Mouse (Mus musculus) kidney, adult 9 months (tissue): ENCODE results near the gene Nxph4.

Experiments
- DNase-seq: peaks from one replicate; pipeline ENCODE4 v3.0.0; 2022

Gene Nxph4

DNA sequence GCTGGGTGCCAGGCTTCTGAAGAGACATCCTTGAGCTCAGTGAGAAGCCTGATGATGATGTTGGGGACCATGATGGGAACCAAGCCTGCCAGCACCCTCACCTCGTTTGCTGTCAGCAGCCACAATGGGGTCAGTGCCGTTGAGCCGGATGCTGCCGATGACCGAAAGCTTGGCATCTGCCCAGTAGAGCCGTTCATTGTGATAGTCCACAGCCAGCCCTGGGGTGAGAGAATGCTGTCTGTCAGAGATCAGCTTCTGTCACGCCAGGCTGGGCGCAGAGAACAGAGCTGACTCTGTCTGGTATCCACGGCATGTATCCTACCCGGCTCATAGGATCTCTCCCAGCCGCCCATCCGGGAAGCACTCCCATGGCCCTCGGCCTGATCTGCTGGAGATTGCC, 7.7 kb upstream of the Nxph4 start:
- DNase-seq: no peak

DNA sequence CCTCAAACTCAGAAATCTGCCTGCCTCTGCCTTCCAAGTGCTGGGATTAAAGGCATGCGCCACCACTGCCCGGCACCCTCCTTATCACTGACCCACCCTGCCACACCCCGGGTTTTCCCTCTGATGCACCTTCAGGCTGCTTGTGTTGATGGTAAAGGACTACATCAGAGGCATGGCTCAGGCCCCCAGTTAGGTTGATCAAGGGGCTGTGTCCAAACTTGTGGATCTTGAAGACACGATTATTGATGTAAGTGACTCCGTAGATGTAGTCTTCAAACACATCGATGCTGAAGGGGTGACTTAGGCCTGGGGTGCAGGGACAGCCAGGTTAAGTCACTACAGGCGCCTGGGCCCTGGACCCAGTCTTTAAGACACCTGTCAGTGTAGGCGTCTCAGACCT, 7.2 kb upstream of the Nxph4 start:
- no peak for DNase-seq

DNA sequence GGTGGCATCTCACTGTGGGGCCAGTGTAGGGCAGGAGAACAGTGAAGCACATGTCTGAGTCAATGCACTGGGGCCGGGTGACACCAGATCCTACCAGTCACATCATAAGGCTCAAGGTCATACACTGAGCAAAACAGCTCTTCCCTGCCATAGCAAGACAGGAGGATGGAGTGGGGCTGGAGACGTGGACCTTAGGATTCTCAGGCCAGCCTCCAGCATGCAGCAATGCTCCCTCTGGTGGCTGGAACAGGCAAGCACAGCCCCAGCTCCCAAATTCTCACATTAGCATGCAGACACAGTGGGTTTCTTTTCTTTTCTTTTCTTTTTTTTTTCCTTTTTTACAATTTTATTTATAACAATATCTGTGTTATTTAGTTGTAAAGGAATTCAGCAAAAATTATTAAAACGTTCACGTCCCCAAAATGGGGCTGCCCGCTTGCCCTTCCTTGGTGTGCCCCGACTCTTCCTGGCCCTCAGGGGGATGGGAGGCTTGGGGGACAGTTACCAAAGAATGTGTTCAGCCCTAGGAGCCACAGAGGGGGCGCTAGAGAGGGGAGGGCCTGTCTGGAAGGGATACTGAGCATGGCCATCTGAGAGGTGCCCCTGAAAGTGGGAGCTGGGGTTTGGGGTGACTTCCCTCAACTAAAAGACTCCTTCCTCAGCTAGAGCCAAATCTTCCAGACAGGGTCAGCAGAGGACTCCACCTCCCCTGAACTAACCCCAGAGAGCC, 3.7 kb upstream of the Nxph4 start:
- DNase-seq: peak; percentile 90

DNA sequence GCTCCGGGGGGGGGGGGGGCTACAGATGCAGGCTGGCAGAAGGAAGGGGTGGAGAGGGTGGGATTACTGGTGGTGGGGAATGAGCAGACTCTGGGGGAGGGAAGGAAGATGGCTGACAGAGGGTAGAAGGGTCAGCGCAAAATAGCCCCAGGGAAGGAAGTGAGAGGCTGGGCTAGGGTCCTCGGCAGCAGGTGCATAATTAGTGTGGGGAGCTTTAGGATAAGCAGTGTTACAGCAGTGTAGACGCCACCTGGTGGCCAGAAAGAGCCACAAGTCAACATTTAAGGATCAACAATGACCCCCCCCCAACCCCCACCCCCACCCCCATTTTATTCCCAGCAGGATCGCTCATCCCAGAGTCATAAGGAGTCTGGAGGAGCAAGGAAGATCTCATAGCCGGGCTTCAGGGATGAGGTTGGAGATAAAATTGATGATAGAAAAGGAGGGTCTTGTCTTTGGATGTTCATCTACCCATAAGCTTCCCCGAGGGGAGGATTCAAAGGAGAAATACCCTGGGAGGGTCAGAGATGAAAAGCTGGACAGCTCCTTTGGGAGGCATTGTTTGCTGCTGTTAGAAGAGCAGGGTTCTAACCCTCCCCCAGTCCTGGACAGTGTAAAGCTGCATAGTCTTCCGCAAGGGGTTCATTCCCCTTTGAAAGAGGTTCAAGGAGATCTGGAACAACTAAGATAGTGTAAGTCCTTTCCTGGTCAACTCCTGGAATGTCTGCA, 2.4 kb upstream of the Nxph4 start:
- DNase-seq: peak; percentile 53

DNA sequence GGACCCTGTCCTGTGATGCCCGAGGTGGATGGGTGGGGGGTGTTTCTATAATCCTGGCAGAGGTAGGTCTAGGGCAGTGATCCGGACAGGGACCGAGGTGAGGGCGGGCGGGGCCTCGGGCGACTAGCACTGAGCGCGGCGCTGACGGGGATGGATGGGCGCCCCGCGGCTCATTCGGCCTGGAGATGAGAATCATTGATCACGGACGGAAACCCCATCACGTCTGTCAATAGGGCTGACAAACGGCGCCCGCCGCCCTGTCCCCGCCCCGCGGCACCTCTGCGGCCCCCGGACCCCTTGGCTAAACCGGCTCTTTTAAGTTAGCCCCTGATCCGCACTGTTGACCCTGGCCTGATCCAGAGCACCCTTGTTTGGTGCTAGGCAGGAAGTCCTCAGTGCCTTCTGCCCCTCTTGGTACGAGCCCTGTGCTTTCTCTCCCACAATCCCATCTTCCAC, 598 bp upstream of the Nxph4 start:
- DNase-seq: no peak

DNA sequence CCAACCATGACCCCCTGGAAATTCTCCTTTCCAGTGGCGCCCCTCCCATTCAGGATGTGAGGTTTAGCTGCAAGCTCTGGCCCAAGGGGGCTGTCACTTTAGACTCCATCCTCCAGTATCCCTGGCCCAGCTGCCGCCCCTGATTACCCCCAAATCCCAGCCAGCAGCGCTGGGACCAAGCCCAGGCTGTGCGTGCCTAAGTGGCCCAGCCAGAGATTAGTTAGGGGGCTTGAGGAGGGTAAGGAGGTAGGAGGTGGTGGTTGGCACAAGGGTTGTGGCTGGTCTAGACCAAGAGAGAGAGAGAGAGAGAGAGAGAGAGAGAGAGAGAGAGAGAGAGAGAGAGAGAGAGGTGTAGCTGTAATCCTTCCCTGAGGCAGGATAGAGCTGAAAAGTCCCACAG, 2.8 kb downstream of the Nxph4 start:
- no peak for DNase-seq

DNA sequence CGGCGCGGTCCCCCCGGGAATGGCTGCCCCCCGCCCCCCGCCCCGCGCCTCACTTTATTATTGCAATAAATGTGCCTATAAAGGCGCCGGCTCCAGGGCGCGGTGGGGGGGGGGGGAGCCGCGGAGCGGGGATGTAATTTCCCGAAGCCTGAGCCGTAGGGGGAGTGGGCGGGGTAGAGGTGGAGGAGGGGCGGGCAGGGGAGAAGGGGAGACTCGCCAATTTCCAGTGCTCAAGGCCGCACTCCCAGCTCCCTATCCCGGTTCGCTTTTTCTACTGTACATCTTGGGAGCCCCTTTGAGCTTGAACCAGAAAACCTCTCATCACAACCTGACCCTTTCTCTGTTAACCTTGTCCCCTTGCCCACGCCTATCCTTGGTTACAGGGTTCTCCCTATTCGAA, 3.4 kb downstream of the Nxph4 start:
- no peak for DNase-seq

DNA sequence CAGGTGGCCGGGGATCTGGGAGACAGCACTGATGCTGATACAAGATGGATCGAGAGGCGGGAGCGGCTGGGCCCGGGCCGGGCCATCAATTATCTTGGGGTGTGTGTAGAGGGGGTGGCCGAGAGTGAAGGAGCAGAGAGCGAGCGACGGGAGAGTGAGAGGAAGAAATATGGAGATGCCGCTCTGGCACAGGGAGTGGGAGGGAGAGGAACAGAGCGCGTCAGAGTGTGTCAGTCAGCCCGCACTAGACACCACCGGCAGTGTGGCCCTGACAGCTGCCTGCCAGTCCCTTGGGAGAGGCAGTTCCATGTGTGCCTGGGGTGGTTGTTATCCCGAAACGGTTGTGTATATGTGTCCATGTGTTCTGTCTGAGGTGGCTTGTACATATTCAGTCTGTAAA, 6.9 kb downstream of the Nxph4 start:
- no peak for DNase-seq

DNA sequence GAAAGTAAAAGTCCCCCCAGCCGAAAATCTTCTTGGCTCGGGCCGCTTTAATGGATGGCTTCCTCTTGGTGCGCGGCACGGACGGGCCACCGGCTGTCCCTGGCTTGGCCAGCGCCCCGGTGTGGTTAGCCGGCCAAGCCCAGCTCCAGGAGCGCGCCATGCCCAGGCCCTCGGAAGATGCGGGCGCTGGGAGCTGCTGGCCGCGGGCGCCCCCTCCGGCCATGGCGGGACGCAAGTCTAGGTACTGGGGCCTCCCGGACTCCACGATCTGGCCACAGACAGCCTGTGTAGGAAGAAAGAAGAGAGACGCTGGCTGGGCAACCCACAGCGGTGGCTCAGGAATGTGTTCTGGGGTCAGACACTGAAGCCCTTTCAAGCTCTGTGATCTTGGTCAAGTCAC, 7.7 kb downstream of the Nxph4 start:
- DNase-seq: peak; percentile 70

DNA sequence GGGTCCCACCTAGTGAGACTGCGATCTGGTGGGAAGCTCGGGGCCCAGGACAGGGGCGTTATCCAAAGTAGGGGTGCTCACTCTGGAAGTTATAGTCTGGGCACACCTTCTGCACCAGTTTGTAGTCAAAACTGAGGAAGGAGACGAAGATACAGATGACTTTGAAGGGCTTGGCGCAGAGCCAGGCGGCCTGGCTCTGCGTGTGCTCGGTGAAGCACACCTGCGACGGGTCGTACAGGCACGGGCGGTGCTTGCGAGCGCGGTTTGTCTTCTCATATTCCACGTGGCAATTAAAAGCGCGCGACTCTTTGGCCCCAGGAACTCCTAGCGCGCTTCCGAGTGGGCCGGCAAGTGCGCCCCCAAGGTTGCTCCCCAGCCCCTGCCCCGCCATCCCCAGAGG, 8.3 kb downstream of the Nxph4 start:
- no peak for DNase-seq

DNA sequence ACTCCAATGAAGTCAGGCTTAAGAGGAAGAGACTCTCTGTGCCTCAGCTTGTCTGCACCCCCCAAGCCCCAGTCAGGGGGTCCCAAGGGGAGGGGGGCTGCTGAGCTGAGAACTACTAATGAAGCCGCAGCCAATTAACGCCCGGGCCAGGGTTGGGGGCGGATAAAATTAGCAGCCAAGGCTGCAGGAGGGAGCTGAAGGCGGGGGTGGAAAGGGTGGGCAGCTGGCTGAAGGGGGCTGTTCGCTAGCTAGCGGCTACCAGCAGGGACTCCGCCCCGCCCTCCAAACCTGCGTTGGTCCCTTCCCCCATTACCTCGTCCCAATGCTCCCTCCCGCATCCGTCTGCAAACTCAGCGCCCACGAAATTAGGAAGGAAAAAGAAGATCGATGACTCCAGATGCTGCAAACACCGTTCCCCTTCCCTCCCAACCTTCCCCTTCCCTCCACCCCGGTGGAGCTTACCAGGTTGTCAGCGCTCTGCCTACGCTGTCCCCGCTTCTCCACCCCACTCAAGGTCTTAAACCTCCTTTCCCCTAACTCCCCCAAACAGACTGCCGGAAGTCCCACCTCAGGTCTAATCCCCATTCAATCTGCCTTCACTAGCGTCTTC, 9.6 kb downstream of the Nxph4 start:
- DNase-seq: no peak

DNA sequence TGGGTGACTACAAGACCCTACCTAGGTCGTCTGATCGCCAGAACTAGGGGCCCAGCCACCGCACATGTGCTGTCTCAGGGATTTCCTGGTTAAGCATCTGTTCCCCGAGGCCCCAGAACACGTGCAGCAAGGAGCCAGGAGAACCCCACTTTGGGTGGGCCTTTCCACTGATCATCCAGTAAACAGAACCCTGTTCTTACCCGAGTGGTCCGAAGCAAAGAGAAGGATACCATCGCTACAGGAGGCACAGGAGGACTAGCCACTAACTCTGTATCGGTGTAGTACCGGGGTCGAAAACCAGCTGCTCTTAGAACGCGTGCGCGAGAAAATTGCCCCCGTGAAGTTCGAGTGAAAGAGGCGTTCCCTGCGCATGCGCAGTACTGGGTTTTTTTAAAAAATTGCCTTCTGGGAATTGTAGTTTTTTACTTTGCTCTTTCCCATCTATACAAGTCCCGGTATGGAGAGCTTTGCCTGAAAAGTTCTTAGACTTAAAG, 12.2 kb downstream of the Nxph4 start, which contains the start of gene Shmt2:
Gene Shmt2 (minus strand): TSS at position 357 of the 494 bp plus-strand sequence.
- DNase-seq: peak; percentile 92

DNA sequence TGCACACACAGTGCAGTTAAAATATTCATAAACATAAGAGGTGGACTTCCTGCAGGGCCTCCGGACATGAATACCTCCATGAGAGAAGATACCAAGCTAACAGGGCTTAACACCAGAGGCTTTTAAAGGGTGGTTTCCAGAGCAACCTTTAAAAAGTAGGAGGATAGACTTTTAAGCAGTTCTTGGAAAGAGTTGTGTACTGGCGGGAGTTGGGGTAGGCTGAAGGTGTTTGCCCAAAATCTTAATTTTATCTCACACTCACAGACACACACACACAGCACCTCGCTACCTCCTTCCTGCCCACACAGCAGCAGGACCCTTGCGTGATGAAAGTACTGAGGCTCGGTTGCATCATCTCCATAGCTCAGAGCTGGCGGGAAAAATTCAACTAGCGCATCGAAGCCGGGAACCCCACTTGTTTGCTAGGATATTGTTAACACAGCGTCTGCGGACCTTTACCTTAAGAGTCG, 12.7 kb downstream of the Nxph4 start:
- no peak for DNase-seq

DNA sequence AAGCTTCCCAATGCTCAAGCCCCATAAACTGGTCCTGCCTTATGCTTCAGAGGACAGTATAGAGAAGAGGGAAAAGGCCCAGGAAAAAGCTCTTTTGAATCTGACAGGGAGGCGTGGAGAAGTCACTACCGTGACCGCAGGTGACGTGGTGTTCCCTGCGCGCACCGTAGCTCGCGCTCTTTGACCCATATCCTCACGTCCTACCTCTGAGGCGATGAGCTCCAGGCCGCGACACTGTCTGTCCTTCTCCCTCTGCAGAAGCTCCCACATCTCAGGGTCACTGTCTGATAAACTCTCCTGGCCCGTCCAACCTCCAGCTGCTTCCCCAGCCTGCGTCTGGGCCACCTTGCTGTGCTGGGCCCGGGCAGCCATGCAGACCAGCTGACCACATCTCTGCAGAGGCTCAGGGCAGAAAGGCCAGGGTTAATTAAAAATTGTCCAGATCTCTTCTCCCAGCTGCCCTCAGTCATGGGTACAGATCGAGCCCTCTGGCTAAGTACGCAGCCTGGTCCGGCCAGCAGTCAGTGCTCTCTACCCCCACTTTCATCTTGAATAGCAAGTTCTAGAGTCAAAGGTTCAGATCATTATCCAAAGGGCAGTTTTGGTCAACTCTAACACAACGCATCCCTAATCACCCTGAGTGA, 13.5 kb downstream of the Nxph4 start:
- DNase-seq: peak; percentile 91

DNA sequence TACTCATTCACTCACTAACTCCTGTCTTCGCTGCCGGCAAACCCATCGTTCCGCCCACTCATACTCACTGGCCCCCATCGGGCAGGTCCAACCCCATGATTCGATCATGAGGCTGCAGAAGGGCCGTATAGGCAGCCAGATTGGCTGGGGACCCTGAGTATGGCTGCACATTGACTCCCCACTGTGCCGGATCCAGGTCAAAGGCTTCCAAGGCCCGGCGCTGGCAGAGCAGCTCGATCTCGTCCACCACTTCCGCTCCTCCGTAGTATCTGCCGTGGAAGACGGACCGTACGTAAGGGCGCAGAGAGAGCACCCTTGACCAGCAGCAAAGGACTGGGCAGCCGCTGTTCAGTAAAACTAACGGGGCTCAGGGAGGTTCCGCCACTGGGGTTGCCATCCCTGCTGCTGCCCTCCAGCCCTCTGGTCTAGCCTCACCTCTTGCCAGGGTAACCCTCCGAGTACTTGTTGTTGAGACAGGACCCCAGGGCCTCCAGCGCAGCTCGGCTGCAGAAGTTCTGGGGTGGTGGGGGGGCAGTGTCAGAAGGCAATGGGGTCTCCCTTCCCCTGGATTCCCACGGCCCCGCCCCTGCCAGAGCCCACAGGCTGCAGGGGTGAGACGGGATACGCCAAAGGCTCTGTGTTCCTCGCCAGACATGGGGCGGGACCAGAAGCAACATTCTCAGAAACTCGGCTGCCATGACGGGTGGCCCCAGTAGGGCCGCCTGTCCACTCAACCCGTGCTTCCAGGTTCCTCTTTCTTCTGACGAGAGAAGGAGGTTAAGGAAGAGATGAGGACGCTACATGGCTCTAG, 14.3 kb downstream of the Nxph4 start:
- DNase-seq: no peak

DNA sequence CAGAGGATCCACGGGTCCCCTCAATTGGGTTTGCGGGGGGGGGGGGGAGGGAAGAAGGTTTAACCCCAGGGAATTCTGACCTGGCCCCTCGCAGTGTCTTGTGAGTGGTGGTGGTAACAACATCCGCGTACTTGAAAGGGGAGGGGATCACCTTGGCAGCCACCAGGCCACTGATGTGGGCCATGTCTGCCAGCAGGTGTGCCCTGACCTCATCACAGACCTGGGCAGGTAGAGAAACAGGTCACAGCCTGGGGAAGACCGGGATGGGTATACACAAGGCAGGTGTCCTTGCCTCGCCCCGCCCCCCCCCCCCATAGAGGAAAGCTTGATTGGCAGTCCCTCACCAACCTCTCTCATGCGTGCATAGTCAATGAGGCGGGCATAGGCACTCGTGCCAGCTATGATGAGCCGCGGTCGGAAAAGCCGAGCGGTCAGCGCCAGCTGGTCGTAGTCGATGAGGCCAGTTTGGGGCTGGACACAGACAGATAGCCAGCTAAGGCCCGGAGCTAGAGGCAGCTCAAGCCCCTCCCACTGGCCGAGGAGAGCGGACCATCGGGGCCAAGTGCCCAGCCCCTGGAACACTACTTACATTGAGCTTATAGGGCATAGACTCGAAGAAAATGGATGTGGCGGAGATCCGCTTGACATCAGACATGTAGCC, 15.2 kb downstream of the Nxph4 start:
- DNase-seq: no peak

DNA sequence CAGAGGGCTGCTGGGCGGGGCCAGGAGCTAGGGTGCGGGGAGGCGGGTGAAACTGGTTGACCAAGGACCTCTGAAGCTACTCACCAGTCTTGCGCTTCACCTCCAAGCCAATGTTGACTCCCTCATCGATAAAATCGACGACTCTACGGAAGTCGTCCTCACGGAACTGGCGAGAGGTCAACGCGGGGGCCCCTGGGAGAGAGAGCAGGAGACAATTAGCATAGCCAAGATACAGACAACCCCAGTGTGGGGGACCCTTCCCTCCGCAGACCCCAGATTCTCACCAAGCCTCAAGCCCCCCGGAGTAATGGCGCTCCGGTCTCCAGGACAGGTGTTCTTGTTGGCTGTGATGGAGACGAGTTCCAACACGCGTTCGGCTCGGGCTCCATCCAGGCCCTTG, 16.4 kb downstream of the Nxph4 start:
- DNase-seq: no peak

DNA sequence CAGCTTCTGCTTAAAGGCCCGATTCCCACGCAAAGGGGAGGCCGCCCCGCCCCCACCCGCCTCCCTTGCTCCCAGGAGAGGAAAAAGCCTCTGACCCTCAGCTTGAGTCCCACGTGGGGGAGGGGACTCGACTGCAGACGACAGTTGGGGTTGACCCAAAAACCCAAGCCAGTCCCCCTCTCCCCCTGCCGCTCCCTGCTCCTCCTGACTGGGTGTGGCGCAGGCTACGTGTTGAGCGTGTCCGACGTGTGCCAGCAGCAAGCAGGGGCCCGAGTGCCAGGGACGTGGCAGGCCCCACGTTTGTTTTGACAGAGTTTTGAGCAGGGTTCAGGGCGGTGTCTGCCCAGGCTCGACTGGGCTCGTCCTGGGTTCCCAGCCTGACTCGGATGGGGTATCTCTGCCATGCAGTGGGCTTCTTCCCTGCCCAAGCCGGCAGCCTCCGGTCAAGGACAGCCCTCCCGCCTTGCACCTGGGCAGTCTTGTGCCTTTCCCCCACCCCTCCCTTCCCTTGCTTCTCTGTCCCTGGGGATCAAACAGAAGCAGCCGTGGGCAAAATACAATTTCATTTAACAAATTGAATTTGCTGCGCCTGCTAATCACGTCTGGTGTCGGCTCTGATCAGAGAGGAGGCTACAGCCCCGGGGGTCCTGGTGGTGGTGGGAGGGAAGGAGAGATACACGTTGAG, 17.6 kb downstream of the Nxph4 start:
- DNase-seq: no peak

DNA sequence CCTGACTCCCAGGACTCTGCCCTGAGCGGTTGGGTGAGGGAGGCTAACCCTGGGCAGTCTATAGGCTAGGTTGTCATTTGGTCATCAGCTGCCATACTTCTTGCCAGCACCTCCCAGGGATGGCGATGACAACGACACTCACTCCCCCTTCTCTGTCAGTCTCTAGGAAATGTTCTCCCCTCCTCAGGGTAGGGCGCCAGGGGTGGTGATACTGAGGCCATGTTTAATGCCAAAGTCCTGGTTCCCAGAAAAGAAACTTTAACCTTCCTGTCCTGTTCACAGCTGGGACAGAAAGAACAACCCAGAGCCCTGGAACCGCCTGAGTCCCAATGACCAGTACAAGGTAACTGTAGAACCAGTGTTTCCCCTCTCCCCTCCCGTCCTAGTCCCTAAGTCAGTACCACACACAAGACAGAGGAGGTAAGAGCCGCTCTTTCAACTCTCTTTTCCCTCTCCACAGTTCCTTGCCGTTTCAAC, 18.3 kb downstream of the Nxph4 start:
- DNase-seq: peak; percentile 47

DNA sequence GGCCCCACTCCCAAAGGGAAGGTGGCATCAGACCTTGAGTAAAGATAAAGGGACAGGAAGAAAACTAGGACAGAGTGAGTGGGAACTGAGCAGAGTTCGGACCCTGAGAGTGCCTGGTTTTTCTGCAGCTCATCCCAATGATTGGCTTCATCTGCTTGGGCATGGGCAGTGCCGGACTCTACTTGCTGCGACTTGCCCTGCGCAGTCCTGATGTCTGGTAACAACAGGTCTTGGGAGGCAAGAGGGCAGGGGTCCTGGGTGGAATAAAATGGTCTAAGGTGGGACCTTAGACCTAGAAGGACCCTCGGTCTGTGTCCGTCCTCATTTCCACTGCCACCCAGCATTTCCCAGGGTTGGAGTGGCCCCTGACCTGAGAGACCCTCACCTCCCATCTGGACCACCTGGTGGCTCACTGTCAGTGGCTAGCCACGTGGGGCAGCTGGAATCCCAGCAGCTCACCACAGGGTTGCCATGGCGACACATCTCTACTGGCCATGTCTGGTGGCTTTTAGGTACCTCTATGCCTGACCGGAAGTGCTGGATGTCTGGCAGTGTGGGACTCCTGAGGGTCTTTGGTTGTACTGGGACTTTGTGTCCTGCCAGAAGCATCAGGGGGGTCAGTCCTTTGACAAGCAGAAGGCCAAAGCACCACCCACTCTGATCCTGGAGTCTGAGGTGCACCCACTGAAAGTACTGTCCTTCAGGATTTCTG, 18.9 kb downstream of the Nxph4 start:
- no peak for DNase-seq
